Mouse (Mus musculus): ENCODE data around the gene Pcsk4.
A peak's percentile ranks its signal among the peaks of the same experiment; 100 is the strongest.

Pcsk4 gene

DNA sequence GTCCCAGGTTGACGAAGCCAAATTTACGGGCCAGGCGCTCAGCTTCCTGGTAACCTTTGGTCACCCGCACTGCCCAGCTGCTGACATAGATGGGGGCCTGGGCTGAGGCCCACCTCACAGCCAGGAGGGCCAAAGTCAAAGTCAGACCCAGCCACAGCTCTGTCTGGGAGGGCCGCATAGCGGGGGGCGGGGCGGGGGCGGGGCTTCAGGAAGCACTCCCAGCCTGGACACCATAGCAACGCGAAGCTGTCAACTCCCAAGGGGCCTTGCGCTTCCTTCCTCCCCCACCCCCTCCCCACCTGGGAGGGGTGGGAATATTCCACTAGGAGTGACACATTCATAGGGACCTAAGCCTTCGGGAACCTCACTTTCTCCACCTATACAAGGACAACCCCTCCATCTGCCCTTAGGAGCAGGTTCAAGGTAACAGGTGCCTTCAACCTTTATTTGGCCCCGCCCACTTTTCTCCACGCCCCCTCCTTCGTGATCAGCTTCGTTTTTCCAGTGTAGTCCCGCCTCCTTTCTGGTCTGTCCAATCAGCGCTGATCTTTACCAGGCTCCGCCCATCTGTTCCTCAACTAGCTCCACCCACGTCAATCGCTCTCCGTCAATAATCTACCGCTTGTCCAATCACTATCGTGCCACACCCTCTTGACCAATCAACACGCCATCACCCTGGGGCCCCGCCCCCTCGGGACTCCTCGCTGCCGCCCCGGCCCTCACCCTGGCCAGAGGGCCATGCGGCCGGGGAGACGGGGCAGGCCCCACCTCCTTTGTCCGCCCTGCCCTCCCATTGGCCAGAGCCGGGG is at the start of gene Pcsk4, which contains the start of gene Reep6:
Gene Pcsk4 (minus strand): TSS at position 226 of the 809 bp plus-strand sequence.
Gene Reep6 (plus strand): TSS at position 681 of the 809 bp plus-strand sequence.
- peak; percentile 99 for DNase-seq

DNA sequence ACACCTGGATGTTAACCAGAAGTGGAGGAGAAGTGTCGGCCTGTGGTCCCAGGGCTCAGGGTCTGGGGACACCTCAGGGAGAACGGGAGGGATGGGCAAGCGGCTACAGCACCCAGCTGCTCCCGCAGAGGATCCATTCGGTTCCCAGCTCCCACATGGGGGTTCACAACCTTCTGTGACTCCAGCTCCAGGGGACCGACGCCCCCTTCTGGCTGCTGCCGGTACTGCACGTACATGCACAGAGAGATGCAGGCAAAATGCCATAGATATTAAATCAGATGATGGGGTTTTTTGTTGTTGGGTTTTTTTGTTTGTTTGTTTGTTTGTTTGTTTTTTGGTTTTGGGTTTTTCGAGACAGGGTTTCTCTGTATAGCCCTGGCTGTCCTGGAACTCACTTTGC is 48.4 kb upstream of the Pcsk4 start:
- DNase-seq = no peak

DNA sequence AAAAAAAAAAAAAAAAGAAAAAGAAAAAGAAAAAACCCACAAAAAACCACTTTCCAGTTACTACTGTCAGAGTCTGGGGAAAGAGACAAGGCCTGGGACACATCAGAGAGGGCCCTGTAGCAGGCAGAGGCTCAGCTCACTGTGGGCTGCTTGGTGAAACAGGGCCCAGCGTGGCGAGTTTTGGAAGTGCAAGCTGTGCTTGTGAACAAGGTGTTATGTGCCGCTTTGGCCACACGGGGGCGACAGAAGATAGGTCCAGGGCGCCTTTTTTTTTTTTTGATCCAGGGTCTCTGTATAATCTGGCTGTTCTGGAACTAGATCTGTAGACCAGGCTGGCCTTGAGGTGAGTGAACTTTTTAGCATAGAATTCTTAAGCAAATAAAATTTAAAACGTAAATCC is 46.9 kb upstream of the Pcsk4 start:
- DNase-seq = peak; percentile 84

DNA sequence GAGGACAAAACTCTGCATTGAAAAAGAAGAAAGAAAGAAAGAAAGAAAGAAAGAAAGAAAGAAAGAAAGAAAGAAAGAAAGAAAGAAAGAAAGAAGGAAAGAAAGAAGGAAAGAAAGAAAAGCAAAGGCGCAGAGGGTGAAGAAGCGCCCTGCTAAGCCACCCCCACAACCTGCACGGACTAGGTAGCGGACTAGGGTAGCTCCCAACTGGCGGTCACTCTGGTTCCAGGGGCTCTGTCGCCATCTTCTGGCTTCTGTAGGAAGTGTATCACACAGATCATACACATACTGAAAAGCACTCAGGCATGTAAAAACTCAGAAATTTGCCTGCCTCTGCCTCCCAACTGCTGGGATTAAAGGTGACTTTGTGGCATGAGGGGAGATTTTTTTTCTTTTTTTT is 44.8 kb upstream of the Pcsk4 start:
- peak; percentile 75 for DNase-seq

DNA sequence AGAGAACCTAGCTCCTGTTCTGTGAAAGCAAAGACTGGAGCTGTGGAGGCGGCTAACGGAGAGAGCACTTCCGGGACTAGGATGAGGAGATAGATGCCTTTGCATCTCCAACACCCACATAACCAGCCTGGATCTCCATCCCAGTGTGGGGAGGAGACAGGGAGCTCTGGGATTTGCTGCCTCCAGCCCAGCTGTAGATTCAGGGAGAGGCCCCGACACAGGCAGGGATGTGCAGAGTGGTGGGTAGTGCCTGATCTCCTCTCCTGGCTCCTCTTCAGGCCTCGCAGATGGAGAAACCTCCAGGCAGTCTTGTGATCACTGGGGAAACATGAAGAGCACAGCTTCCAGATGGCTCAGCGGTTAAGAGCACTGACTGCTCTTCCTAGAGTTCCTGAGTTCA is 43.4 kb upstream of the Pcsk4 start:
- DNase-seq = no peak

DNA sequence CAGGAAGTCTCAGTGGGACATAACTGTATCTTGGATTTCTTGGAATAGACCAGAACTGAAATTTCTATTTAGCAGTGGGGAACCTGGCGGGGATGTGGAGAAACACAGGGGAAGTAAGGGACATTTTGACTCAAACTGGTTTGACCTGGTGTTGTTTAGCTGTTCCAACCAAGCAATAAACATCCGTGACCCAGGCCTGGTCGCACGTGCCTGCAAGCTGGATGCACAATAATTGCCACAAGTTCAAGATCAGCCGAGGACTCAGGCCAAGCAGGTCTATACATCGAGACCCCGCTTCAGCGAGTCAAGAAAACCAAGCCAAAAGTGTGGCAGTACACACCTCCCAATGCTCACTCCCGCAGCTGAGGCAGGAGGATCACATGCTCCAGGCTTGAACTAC is 42.7 kb upstream of the Pcsk4 start:
- no peak for DNase-seq

DNA sequence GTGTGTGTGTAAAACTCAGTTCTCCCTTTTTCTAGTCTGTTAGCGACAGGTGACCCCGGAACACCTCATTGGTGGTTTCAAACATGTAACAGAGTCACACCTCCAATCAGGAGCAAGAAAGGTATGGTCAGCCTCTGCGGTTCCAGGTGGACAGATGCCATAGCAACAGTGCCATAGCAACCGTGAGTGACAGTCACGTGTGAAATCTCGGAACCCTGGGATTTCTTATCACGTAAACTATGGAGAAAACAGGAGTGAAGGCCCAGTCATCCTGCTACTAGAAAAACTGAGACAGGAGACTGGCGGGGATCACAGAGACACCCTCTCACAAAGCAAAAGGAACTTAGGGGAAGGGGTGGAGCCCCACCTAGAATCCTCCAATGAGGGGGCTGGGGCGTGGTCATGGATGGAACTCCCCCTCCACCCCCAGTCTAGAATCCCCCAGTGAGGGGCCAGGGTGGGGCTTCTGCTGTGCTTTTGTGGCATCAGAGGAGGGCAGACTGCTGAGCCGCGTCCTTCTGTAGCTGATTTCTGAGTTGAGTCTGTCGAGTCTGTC is 42.2 kb upstream of the Pcsk4 start:
- DNase-seq = peak; percentile 68

DNA sequence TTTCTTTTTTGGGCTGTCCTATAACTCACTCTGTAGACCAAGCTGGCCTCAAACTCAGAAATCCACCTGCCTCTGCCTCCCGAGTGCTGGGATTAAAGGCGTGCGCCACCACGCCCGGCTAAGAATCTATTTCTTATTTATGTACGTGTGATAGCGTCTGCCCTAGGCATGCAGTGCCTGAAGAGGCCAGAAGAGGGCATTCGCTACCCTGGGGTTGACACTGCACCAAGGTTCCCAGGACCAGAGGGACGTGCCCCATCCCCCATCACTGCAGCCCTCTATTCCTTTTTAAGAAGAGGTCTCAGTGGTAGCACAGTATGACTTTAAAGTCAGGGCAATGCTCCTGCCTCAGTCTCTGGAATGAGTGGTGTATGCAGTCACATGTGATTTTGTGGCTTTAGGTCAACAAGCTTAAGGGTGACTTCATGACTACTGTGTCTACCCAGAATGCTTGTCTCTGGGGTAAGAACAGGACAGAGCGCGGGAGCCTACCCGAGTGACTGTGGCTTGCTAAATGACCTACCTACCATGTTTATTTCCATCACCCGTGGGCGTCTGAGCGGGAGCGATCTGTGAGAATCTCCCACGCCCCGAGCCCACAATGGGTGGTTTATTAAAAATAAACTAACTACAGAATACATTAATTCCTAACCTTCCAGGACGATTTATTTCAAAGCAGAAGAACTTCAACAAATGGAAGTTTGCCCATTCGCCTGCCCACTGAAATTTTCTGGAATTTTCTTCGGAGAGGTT is 40.9 kb upstream of the Pcsk4 start:
- DNase-seq = no peak

DNA sequence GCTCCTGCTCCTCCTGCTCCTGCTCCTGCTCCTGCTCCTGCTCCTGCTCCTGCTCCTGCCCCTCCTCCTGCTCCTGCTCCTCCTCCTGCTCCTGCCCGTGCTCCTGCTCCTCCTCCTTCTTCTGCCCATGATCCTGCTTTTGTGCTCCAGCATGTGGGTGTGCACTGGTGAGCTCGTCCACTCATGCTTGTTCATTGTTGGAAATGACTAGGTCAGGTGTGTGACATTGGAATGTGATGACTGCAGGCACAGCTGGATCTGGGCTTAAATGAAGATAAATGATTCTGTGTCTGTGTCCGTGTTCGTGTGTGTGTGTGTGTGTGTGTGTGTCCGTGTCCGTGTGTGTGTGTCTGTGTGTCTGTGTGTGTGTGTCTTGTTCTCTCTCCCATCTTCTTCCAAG is 39.1 kb upstream of the Pcsk4 start:
- no peak for DNase-seq

DNA sequence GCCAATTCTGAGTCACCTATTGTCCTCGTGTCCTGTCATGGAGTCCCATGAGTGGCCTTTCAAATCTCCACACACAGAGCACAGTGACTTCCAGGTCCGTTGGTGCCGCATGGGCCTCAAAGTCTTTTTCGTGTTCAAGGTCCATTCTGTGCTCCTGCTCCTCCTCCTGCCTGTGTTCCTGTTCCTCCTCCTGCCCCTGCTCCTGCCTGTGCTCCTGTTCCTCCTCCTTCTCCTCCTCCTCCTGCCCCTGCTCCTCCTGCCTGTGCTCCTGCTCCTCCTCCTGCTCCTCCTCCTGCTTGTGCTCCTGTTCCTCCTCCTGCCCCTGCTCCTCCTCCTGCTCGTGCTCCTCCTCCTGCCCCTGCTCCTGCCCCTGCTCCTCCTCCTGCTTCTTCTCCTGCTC is 38.7 kb upstream of the Pcsk4 start:
- DNase-seq = no peak

DNA sequence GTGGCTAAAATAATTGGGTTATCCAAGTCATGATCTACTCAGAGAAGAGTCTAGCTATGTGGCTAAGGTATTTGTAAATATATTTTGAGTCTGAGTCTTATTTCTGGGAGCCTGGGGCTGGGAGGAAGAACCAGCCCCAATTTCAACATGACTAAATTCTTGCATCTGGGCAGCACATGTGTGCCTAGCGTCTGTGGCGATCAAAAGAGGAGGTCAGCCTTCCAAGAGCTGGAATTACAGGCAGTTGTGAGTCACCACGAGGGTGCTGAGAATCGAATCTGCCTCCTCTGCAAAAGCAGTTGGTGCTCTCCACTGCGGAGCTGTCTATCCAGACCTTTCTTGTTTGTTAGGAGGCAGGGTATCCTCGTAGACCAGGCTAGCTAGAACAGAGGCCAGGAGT is 36.4 kb upstream of the Pcsk4 start:
- DNase-seq = no peak

DNA sequence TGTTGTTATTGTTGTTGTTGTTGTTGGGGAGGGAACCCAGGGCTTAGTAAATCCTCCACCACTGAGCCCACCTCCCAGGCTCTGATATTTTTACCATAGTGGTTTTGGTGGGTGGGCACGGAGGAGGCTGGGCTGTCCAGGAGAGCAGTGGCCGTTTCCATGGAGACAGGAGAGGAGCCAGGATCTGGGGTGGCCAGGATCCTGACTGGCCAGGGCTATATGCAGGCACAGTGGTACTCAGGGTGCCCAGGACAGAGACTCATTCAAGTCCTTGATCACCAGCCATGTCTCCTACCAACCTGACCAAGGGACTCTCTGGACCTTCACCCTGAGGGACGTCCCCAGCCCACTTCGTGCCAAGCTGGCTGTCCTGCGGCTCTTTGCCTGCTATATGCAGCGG is 34.4 kb upstream of the Pcsk4 start:
- DNase-seq = no peak

DNA sequence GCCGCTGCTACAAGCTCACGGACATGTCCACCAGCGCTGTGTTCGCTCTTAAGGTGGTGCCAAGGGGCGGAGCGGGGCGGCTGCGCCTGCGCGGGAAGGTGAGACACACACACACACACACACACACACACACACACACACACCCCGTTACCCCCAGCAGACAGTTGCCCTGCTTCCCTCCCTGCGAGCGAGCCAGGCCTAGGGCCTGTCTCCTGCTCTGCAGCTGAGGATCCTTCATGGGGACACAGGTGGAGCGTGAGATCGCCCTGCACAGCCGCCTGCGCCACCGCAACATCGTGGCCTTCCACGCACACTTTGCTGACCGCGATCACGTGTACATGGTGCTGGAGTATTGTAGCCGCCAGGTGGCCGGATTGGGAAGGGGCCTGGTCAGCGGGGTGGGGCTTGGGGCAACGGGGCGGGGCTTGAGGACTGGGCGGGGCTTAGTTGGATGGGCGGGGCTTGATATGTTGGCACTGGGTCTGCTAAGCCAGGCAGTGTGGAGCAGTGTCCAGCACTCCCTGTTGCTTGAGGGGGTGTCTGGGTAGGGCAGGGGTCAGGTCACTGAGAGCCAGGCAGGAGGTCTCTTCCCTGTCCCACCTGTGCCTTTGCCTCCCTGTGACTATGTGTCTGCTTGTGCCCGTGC is 28.8 kb upstream of the Pcsk4 start:
- DNase-seq = peak; percentile 50

DNA sequence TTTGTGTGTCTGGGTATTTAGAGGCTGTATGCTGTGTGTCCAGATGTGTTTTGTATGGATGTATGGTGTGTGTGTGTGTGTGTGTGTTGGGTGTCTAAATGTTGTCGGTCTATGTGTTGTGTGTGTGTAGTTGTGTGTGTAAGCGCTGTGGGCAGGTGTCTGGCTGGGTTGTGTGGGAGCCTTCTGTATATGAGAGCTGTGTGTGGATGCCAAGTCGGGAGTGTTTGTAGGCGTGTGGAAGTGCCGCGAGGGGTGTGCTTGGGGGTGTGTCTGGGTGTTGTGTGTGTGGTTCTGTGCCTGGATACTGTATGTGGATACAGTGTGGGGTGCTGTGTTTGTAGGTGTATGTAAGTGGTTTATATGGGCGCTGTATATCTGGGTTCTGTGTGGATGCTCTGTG is 28.0 kb upstream of the Pcsk4 start:
- DNase-seq = no peak

DNA sequence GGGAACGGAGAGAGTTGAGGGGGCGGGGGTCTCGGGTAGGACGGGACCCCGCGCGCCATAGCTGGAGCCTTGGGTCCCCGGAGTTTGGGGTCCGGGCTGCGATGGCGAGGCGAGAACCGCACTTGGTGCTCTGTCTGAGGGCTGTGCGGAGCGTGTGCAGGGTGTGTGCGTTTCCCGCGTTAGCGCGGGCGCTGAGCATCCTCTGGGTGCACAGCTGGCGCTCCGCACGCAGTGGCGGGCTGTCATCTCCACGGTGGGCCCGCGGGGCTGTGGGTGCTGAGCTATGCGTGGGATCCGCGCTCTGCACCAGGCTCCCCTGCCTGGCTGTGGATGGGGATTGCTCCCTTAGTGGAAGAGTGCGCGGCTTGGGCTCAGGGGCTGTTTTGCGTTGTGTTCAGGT is 27.4 kb upstream of the Pcsk4 start:
- DNase-seq = no peak

DNA sequence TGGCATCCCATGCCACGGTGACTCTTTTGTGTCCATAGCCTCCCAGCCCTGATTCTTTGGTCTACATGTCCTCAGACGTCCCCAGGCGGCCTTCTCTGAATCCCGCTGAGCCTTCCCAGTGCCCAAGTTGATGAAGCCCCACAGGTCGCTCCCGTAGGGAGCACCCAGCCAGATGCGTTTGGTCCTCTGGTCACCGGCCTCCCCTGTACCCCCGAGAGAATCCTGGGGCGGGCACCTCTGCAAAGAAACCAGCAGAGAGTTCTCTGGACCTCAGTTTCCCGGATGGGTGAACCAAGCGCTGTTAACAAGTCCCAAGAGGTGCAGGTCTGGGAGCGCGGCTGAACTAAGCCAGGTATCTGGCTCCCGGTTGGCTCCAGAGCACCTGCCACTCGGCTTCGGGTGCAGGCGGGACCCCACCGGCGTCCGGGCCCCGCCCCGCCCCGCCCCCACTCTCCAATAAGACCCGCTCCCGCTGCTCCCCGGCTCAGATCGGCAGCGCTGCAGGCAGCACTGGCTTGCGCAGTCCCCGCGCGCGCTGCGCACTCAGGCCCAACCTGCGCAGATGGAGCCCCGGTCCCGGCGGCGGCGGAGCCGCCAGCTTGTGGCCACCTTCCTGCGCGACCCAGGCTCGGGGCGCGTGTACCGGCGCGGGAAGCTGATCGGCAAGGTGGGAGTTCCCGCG is 26.8 kb upstream of the Pcsk4 start, which contains the start of gene Plk5:
Gene Plk5 (plus strand): TSS at position 459 of the 682 bp plus-strand sequence.
- DNase-seq = no peak

DNA sequence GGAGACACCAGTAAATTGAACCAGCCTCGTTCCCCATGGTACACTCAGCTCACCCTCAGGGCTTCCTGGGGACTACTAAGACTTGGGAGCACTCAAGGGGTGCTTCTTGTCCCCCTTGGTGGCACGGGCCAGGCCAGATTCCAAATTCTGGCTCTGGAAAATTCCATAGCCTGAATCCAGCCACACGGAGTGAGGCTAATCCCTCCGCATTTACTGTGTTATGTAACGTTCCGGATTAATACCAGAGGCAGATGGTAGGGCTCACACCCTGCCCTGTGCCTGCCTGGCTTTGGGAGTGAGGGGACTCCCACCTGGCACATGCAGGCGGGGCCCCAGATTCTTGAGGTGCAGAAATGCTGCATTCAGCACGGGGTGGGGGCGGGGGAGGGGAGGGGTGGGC is 26.1 kb upstream of the Pcsk4 start:
- no peak for DNase-seq

DNA sequence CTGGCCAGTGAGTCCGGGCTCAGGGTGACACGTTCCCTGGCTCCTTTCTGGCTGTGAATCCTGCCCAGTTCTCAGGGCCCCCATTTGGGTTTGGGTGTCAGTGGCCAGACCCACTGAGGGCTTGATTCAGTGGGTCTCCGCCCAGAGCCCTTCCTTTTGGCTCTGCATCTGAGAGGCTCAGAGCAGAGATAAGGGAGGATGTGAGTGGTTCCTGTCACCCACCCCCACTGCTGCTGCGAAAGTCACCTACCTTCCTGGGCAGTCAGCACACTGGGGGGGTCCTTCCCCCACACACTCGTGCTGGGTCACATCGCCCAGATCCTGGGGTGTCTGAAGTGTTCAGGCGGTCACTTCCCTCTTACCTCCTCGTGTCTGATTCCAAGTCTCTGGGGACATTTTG is 23.4 kb upstream of the Pcsk4 start:
- no peak for DNase-seq

DNA sequence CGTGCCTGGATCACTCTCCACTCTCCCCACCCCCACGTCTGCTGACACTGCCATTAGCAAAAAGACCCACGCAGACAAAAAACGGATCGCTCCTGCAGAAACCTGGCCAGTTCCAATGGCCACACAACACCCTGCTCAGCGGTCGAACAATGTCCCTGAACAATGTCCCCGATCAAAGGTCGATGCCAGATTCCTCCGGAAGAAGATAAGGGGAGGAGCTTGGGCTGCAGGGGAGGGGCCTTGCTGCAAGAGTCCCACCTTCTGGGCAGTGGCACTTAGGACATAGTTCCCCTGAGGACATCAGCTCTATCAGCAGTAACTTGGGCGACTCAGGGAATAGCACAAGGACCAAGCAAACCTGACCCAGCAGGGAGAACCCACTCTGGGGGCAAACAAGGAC is 22.6 kb upstream of the Pcsk4 start:
- peak; percentile 70 for DNase-seq

DNA sequence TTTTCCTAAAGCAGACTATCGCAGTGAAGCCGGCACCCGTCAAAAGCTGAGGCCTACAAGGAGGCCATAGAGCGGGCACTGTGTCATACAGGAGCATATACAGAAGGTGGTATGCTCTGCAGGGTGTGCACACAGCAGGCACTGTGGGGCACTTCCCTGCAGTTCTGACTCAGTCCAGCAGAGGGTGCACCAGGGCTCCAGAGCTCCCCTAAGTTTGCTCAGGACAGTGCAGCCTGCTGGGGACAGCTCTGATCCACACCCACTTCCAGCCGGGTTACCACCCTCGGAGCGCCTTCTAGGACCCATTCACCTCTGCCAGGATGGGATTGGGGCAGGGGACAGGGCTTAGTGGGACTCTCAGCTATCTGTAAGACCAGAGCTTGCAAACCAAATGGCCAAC is 21.0 kb upstream of the Pcsk4 start:
- peak; percentile 76 for DNase-seq

DNA sequence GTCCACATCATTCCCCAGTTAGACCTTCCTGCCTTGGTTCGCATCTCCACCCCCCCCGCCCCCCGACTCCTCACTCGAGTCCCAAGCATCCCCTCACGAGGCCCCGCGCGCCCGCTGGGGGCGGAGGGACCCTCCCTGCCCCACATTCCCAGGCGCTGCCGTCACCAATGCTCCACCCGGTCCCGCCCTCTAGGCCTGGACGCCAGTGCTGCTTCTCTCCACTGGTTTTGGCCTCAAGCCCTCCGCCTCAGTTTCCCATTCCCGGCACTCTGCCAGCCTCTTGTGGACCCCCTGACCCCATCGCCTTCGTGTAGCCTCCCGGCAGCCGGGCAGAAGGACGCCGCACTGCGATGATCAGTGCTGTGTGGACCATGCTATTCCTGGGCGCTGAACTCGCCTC is 19.7 kb upstream of the Pcsk4 start:
- DNase-seq = no peak

DNA sequence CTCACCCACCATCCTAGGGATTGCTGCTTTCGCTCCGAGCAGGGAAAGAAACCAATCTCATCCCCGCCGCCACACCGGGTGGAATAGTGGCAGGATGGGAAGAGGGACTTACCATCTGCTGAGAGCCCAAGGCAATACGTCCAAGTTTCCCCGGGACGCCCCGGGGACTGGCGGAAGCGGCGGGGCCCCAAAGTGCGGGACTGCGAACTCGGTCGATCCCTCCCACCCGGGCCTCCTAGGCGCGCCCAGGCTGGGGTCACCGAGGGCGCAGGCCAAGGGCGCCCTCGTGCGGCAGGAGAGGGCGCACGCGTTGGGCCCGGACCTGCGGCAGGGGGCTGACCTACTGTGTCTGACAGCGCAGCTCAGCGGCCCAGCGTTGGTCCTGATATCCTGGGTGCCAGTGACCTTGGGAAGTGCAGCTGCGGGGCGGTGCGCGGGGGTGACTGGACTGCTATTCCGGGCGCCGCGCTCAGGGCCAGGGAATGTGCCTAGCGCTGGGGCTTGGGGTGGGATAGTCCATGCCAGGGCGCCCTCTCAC is 19.0 kb upstream of the Pcsk4 start, which contains the start of gene Adamtsl5:
Gene Adamtsl5 (minus strand): TSS at position 169 of the 538 bp plus-strand sequence.
- no peak for DNase-seq
